Mouse (Mus musculus): Measurements from ENCODE around the gene H60b. TPM values are rescaled to one million over a fixed set of nuclear protein-coding genes. Genes with fewer than 3 reads are reported as not detected.
A peak's percentile ranks its signal among the peaks of the same experiment; 100 is the strongest.
"Not testable (repeated sequence)": the region's sequence is repeated elsewhere in the genome, so short reads cannot be mapped to it uniquely, and the experiment has no call there.

H60b gene
- total RNA-seq, 1 experiment from 2014 or later: not detected

GRCm38 (mm10) chr10:22265060-22265459 is 106.7 kb downstream of the H60b start:
- no peak for ATAC-seq (replicated peaks; ENCODE audit: insufficient number of reproducible peaks, low FRiP score, low TSS enrichment, poor library complexity, severe bottlenecking)

GRCm38 (mm10) chr10:22270879-22271786 is 112.7 kb downstream of the H60b start:
- ATAC-seq (replicated peaks; ENCODE audit: insufficient number of reproducible peaks, low FRiP score, low TSS enrichment, poor library complexity, severe bottlenecking): not testable (repeated sequence)

- ATAC-seq (replicated peaks; ENCODE audit: insufficient number of reproducible peaks, low FRiP score, low TSS enrichment, poor library complexity, severe bottlenecking): 0 out of 2 replicates have a peak, but pooled peaks have one; percentile 34
Measured at GRCm38 (mm10) chr10:22272914-22273683, 114.7 kb downstream of the H60b start.

- ATAC-seq (replicated peaks; ENCODE audit: insufficient number of reproducible peaks, low FRiP score, low TSS enrichment, poor library complexity, severe bottlenecking): no peak
Measured at GRCm38 (mm10) chr10:22273684-22274305, 115.4 kb downstream of the H60b start.

- ATAC-seq (replicated peaks; ENCODE audit: insufficient number of reproducible peaks, low FRiP score, low TSS enrichment, poor library complexity, severe bottlenecking): no peak; the same call in 1 of the 2 replicates
Measured at GRCm38 (mm10) chr10:22274445-22275057, 116.2 kb downstream of the H60b start.

- not testable (repeated sequence) for ATAC-seq (replicated peaks; ENCODE audit: insufficient number of reproducible peaks, low FRiP score, low TSS enrichment, poor library complexity, severe bottlenecking)
Measured at GRCm38 (mm10) chr10:22278468-22278867, 120.1 kb downstream of the H60b start.

- no peak for ATAC-seq (replicated peaks; ENCODE audit: insufficient number of reproducible peaks, low FRiP score, low TSS enrichment, poor library complexity, severe bottlenecking)
Measured at GRCm38 (mm10) chr10:22282816-22283215, 124.4 kb downstream of the H60b start.

GRCm38 (mm10) chr10:22295676-22296075 is 137.3 kb downstream of the H60b start:
- no peak for ATAC-seq (replicated peaks; ENCODE audit: insufficient number of reproducible peaks, low FRiP score, low TSS enrichment, poor library complexity, severe bottlenecking)

- no peak for ATAC-seq (replicated peaks; ENCODE audit: insufficient number of reproducible peaks, low FRiP score, low TSS enrichment, poor library complexity, severe bottlenecking)
Measured at GRCm38 (mm10) chr10:22297033-22297762, 138.8 kb downstream of the H60b start.

GRCm38 (mm10) chr10:22297766-22298461 is 139.5 kb downstream of the H60b start:
- no peak for ATAC-seq (replicated peaks; ENCODE audit: insufficient number of reproducible peaks, low FRiP score, low TSS enrichment, poor library complexity, severe bottlenecking)

- ATAC-seq (replicated peaks; ENCODE audit: insufficient number of reproducible peaks, low FRiP score, low TSS enrichment, poor library complexity, severe bottlenecking): no peak; the same call in 1 of the 2 replicates
Measured at GRCm38 (mm10) chr10:22299324-22299723, 140.9 kb downstream of the H60b start.

- ATAC-seq (replicated peaks; ENCODE audit: insufficient number of reproducible peaks, low FRiP score, low TSS enrichment, poor library complexity, severe bottlenecking): peak; percentile 34; the same call in 1 of the 2 replicates
Measured at GRCm38 (mm10) chr10:22301641-22302040, 143.3 kb downstream of the H60b start.

- peak; percentile 66 for ATAC-seq (replicated peaks; ENCODE audit: insufficient number of reproducible peaks, low FRiP score, low TSS enrichment, poor library complexity, severe bottlenecking)
Measured at GRCm38 (mm10) chr10:22302344-22303057, 144.1 kb downstream of the H60b start.

GRCm38 (mm10) chr10:22303736-22304135 is 145.3 kb downstream of the H60b start:
- no peak for ATAC-seq (replicated peaks; ENCODE audit: insufficient number of reproducible peaks, low FRiP score, low TSS enrichment, poor library complexity, severe bottlenecking)

GRCm38 (mm10) chr10:22305801-22306200 is 147.4 kb downstream of the H60b start:
- no peak for ATAC-seq (replicated peaks; ENCODE audit: insufficient number of reproducible peaks, low FRiP score, low TSS enrichment, poor library complexity, severe bottlenecking)

GRCm38 (mm10) chr10:22306452-22306851 is 148.1 kb downstream of the H60b start:
- ATAC-seq (replicated peaks; ENCODE audit: insufficient number of reproducible peaks, low FRiP score, low TSS enrichment, poor library complexity, severe bottlenecking): peak; percentile 81

GRCm38 (mm10) chr10:22308221-22308620 is 149.8 kb downstream of the H60b start:
- peak; percentile 33; the same call in 1 of the 2 replicates for ATAC-seq (replicated peaks; ENCODE audit: insufficient number of reproducible peaks, low FRiP score, low TSS enrichment, poor library complexity, severe bottlenecking)

All from monocyte, adult 5-6 weeks (primary cell).